Mouse (Mus musculus) mouse embryonic stem cell (cell line): ENCODE measurements around the gene Msi1.

Experiments used
- in situ Hi-C, 2 experiments: fragments of 300-500 bp; cut with MboI; formaldehyde crosslinking; loops; 1 replicate in 1 of 2; 3 replicates in 1 of 2; pipeline ENCODE4 v1.14.3; 2019 to 2020; ENCODE audit warnings: low sequenced_read_pairs in 2 of 2, low pct_unique_long_range_greater_than_20kb in 1 of 2, mixed read lengths in 1 of 2; ENCODE audit not compliant: unreplicated experiment in 1 of 2

Gene Msi1

DNA sequence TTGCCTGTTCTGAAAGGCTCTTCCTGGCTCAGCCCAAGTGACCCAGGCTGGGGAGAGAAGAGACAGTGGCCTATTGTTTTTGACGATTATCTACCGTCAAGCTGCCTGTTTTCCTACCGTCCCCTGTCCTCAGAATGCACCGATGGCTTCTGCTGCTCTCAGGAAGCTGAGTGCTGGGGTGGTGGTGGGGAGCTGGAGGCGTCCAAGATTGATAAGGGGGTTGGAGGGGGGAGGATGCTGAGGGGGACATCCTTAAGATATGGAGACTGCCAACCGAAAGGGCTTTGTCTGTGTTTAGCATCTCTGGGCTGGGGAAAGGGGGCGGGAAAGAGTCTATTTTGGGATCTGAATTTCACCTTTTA is 2.5 kb downstream of the Msi1 start:
- in situ Hi-C loops: no loop called here

GRCm38 (mm10) chr5:115432395-115432794 is 3.0 kb downstream of the Msi1 start:
- in situ Hi-C loops: no loop called here

DNA sequence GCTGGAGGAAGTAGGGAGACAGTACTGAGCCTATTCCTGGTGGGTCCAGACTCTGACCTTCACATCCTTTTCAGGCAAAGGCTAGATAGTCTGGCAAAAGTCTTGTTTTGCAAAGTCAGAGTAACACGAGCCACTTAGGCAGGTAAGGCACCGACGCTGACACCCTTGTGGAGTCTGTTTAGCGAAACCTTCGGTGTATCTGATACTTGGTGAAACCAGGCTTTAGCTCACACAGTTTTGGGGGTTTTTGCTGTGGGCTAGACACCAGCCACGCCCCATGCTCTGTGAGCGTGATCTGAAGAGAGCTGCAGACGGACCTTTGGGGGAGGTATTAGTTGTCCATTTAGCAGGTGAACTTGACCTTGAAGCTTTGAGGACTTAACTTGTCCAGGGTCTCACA is 3.8 kb downstream of the Msi1 start:
- in situ Hi-C loops: no loop called here

DNA sequence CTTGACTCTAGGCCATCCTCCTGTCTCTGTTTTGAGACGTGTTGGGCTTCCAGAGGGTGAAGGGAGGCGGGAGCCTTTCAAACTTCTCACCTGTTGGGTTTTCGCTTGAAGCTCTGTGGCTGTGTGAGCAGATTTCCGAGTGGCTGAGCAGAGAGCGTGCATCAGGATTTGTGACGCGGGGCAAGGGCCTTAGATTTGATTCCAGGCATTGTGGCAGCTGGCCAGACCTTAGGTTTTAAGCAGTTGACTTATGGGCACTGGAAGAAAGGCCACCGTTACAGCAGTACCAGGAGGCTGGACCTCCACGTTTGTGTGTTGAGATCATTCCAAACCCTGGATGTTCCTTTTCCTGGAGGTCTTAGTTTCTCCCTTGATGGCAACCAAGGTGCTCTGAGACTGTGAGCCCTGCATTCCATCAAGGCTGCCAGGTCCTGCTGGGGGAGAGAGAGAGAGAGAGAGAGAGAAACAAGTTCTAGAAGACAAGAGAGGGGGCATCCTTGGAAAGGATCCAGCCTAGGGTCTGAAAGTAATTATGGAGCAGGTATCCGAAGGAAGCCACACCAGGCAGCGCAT is 5.0 kb downstream of the Msi1 start:
- in situ Hi-C loops: no loop called here

DNA sequence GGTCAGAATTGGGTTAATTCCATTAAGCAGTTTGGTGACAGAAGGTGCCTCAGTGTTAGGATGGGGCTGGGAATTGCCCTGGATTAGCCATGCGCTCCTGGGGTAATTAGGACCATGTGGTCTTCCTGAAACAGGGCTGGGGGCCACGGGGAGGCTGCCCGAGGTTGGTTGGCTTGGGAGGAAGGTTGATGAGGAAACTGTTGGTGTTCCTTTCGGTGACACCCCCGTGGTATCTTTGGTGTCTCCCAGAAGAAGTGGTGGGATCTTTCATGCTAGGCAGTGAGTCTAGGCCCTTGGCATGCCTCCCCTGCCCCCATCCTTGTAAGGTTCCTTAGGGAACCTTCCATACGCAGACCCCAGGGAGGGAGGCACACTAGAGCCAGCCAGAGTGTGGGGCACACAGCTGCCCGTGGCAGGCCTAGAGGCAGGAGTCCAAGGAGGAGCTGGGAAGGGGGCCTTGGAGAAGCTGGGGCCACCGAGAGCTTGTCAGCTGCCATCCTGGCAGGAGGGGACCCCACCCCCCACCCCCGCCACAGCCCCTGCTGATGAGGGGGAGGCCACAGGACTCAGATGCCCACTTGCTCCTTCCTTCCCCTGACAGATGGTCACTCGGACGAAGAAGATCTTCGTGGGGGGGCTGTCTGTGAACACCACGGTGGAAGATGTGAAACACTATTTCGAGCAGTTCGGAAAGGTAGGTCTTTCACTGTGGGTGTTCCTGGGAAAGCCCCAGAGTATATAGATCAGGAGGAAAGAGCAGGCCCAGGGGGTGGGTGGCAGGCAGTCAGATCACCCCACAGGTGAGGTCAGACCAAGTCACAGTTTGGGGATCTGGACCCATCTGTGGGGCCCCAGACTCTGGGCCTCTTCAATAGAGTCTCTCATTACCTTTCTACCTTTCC is 5.7 kb downstream of the Msi1 start:
- in situ Hi-C loops: no loop called here

GRCm38 (mm10) chr5:115435755-115436379 is 6.5 kb downstream of the Msi1 start:
- in situ Hi-C loops: no loop called here

GRCm38 (mm10) chr5:115436421-115437124 is 7.2 kb downstream of the Msi1 start:
- in situ Hi-C loops: no loop called here

DNA sequence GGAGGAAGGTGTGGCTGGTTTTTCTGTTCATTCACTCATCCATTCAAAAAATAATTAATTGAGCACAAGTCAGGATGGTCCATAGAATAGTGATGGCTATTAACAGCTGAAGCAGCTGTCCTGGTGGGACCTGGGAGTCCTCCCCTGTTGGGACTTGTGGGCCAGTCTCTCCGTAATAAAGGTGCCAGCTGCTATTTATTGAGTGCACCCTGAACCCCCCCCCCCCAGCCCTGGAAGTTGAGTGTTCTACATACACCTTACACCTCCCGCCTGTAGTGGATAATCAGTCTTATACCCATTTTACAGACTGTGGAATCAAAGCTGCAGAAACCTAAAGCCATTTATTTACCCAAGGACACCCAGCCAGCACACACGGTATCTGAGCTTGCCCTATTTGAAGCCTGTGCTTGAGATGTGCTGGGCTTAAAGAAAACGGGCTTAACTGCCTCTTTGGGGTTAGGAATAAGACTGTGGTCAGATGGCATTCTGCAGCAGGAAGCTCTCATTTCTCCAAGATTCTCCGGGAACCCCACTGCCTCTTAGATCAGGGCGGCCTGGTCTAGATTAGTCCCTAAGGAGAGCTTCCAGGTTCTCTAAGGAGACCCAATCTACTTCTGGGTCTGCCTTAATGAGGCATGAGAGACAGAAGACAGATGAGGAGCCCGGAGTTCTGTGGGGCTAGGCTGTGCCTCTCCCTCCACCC is 8.0 kb downstream of the Msi1 start:
- in situ Hi-C loops: no loop called here

DNA sequence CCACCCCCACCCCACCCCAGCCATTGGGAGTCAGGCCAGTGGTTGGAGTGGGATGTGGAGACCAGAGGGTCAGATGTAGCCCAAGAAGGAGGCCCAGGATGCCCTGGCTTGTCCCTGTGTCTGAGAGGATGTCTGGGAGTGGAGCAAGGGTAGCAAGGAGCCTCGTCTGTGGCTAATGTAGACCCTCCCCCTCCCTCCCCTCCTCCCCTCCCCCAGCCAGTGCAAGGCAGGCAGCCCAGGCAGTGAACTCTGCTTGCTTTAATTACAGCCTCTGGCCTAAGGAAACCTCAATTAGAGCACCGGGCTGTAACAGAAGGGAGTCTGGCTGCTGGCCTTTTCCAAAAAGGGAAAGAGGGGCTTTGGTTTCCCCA is 8.5 kb downstream of the Msi1 start:
- in situ Hi-C loops: no loop called here

- in situ Hi-C loops: no loop called here
Measured at GRCm38 (mm10) chr5:115438667-115439066, 9.3 kb downstream of the Msi1 start.

DNA sequence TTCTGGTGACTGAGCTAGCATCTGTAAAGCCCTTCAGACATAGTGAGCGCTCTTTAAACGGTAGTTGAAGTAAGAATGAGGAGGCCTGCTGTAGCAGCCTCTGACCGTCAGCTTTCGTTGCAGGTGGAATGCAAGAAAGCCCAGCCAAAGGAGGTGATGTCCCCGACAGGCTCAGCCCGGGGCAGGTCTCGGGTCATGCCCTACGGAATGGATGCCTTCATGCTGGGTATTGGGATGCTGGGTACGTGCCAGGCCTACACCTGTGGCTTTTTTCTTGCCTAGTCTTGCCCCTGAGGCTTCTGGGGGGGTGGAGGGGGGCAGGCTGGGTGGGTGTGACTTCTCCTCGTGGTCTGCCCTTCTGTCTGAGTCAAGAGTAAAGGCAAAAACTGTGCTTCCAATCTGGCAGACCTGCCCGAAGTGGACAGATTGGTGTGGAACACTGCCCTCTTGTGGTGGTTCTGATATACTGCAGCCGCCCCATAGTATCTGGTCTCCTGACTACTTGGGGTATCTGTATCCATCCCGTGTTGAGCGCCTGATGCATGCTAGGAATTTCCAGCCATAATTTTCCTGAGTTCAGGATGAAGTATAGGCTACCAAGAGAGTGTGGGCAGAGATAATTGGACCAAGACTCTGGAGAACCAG is 11.9 kb downstream of the Msi1 start:
- in situ Hi-C loops: loop anchor here (5.0 kb wide), 1 partner anchor 64 kb away; no protein-coding TSS in a partner anchor

DNA sequence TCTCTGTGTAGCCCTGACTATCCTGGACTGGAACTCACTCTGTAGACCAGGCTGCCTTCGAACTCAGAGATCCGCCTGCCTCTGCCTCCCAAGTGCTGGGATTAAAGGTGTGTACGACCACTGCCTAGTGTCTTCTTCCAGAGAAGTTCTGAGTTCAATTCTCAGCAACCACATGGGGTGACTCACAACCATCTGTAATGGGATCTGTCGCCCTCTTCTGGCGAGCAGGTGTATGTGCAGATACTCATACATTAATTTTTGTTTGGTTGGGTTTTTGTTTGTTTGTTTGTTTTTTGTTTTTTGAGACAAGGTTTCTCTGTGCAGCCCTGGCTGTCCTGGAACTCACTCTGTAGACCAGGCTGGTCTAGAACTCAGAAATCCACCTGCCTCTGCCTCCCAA is 13.3 kb downstream of the Msi1 start:
- in situ Hi-C loops: loop anchor here (5.0 kb wide), 1 partner anchor 65 kb away; no protein-coding TSS in a partner anchor

DNA sequence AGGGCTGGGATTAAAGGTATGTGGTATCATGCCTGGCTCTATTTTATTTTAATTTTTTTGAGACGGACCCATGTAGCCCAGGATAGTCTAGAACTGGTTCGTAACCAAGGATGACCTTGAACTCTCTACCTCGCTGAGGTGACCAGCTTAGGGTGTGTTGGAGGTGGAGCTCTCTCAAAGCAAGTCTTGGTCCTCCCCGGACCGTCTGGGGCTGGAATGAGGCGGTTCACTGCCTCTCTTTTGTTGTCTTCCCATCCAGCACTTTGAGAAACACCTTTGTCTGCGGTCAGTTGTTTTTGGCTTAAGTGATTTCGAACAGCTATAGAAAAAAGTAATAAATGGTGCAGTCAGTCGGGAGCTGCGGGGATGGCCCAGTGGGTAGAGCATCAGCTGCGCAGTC is 14.7 kb downstream of the Msi1 start:
- in situ Hi-C loops: loop anchor here (5.0 kb wide), 1 partner anchor 67 kb away; no protein-coding TSS in a partner anchor

- in situ Hi-C loops: no loop called here
Measured at GRCm38 (mm10) chr5:115447108-115447507, 17.7 kb downstream of the Msi1 start.

DNA sequence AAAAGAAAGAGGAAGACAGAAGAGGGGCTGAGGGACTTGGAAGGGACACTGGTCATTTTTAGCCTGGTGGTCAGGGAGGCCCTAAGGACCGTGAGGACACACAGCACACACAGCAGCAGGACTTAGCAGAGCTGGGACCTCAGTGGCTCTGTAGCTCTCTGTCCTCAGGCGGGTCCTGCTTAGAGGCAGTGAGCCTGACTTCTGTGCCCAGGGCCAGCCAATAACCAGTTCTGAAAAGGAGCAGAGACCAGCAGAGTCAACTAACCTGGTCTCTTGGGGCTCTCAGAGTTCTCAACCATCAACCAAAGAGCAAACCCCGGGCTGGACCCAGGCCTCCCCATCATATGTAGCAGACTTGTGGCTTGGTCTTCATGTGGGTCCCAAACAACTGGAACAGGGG is 19.8 kb downstream of the Msi1 start:
- in situ Hi-C loops: no loop called here

- in situ Hi-C loops: no loop called here
Measured at GRCm38 (mm10) chr5:115450410-115451317, 21.3 kb downstream of the Msi1 start.
